Mouse (Mus musculus) liver, embryonic 14.5 days (tissue): ENCODE measurements at regions not wholly inside any gene's neighbourhood (a gene's known extent, or its start where the extent isn't known, plus 50 kb on each side); places are given as distances from the start of the nearest gene placed in this dataset.

ENCODE experiments used
- ATAC-seq: fragments of 200-750 bp; cut with Nextera tagmentation; 2 replicates; pipeline ENCODE4 v1.8.0; 2017; ENCODE audit warnings: moderate number of reproducible peaks, mild to moderate bottlenecking, moderate library complexity; ENCODE audit not compliant: insufficient read depth
- DNase-seq, 3 experiments: peaks; one replicate each; pipeline ENCODE4 v3.0.0-alpha.2; 2012 to 2013; ENCODE audit warnings: low read depth in 3 of 3, low spot score in 3 of 3
- H3K27ac ChIP-seq: fragments of 300-500 bp; sonication (generic); 2 replicates; pipeline ENCODE4 v1.5.1; 2014; ENCODE audit warnings: moderate library complexity, mild to moderate bottlenecking, control low read depth, inconsistent platforms
- H3K27me3 ChIP-seq: fragments of 300-500 bp; sonication (generic); 2 replicates; pipeline ENCODE4 v1.6.1; 2014; ENCODE audit warnings: mild to moderate bottlenecking, low read length, moderate library complexity; ENCODE audit not compliant: control insufficient read depth, insufficient read depth
- H3K36me3 ChIP-seq: fragments of 300-500 bp; sonication (generic); replicated peaks from 2 replicates; pipeline ENCODE4 v1.6.1; 2014; ENCODE audit warnings: low read depth; ENCODE audit not compliant: control insufficient read depth, insufficient read depth
- H3K4me1 ChIP-seq, 2 experiments: fragments of 200-500 bp in 1 of 2; fragments of 300-500 bp in 1 of 2; sonication (generic) in 1 of 2; replicated peaks; 2 replicates each; pipeline ENCODE4 v1.6.1; 2012 to 2014; ENCODE audit warnings: antibody characterized with exemption in 1 of 2, inconsistent platforms in 1 of 2, low read length in 1 of 2; ENCODE audit not compliant: control insufficient read depth in 2 of 2, insufficient read depth in 2 of 2
- H3K4me2 ChIP-seq: fragments of 300-500 bp; sonication (generic); 2 replicates; pipeline ENCODE4 v1.6.1; 2014; ENCODE audit warnings: low read depth, mild to moderate bottlenecking, control low read depth, moderate library complexity
- H3K4me3 ChIP-seq, 2 experiments: fragments of 200-500 bp in 1 of 2; fragments of 300-500 bp in 1 of 2; sonication (generic) in 1 of 2; 2 replicates each; pipeline ENCODE4 v1.5.1; 2012 to 2014; ENCODE audit warnings: low read depth in 2 of 2, low read length in 2 of 2, mild to moderate bottlenecking in 2 of 2, control low read depth in 1 of 2, inconsistent platforms in 1 of 2, moderate library complexity in 1 of 2; ENCODE audit not compliant: insufficient read depth in 1 of 2
- H3K9ac ChIP-seq: fragments of 300-500 bp; sonication (generic); replicated peaks from 2 replicates; pipeline ENCODE4 v1.6.1; 2014; ENCODE audit warnings: mild to moderate bottlenecking, control low read depth, moderate library complexity
- H3K9me3 ChIP-seq: fragments of 300-500 bp; sonication (generic); 2 replicates; pipeline ENCODE4 v1.6.1; 2016; ENCODE audit warnings: low read length, mixed read lengths; ENCODE audit not compliant: control insufficient read depth
- CTCF ChIP-seq: IDR thresholded peaks from 2 replicates; pipeline ENCODE4 v1.5.1; 2016; ENCODE audit warnings: antibody characterized with exemption, low read depth, control low read depth
- EP300 ChIP-seq: IDR thresholded peaks from 2 replicates; pipeline ENCODE4 v1.6.1; 2016; ENCODE audit warnings: antibody characterized with exemption, low read depth
- WGBS: fragments of 180-500 bp; shearing (Covaris S2); extraction: QIAGEN DNeasy Blood & Tissue Kit; methylation state at CpG from one replicate; pipeline ENCODE4 v1.1.7; 2014; ENCODE audit not compliant: insufficient replicate concordance; 5-methylcytosine and 5-hydroxymethylcytosine counted together

- ATAC-seq, result no peak
- TF ChIP-seq CTCF (no peak), EP300 (no peak)
Observed at GRCm38 (mm10) chr6:66168913-66169312, 216.5 kb downstream of the 4930544G11Rik start.

DNA sequence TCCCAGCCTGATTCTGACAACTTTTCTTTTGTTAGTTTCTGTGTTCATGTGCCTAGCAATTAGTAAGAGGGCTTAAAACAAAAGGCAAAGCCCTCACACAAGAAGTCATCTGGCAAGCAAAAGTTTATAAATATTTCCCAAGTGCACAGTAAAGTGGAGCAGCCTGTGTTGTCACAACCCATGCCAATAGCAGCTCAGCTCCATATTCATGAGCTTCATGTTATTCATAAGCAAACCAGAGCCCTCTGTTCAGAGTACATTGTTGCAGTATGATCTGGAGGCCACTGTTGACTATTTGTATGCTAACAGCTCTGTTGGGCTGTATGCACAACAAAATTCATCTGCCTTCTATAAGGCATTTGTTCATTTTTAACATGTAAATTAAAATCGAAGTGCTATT, 245.6 kb downstream of the 4930544G11Rik start:
- WGBS, result 57% methylated on average over 1 of the region's 1 CpGs

More at GRCm38 (mm10) chr6:66168913-66169312, 216.5 kb downstream of the 4930544G11Rik start:
- Histone ChIP-seq H3K9me3 (no peaks in the 10 kb centered on the region), H3K4me2 (no peak overlapping the region), H3K9ac (no peak overlapping the region), H3K4me3 (no peak overlapping the region), H3K4me1 (no peaks in the 10 kb centered on the region), H3K27ac (no peak overlapping the region), H3K36me3 (no peaks in the 10 kb centered on the region), H3K27me3 (no peaks in the 10 kb centered on the region)
- WGBS, result 52% methylated on average over 3 of the region's 3 CpGs
- no peak for DNase-seq

GRCm38 (mm10) chr6:66200136-66200790, 247.9 kb downstream of the 4930544G11Rik start:
- no peak for ATAC-seq
- TF ChIP-seq EP300 (no peak), CTCF (no peak)
- Histone ChIP-seq H3K36me3 (no peaks in the 10 kb centered on the region), H3K4me2 (no peak overlapping the region), H3K4me1 (no peaks in the 10 kb centered on the region), H3K27ac (no peak overlapping the region), H3K4me3 (no peak overlapping the region), H3K27me3 (no peaks in the 10 kb centered on the region), H3K9ac (no peak overlapping the region), H3K9me3 (no peaks in the 10 kb centered on the region)
- no peak for DNase-seq
- WGBS, result 25% methylated on average over 6 of the region's 6 CpGs

More for the DNA sequence above, 245.6 kb downstream of the 4930544G11Rik start:
- TF ChIP-seq EP300 (no peak), CTCF (no peak)
- no peak overlapping the region for H3K27ac ChIP-seq
- no peaks in the 10 kb centered on the region for H3K36me3 ChIP-seq
- no peaks in the 10 kb centered on the region for H3K4me1 ChIP-seq
- DNase-seq (no peak), ATAC-seq (no peak)
- no peak overlapping the region for H3K9ac ChIP-seq
- H3K4me3 ChIP-seq, result no peak overlapping the region
- H3K4me2 ChIP-seq, result no peak overlapping the region
- no peaks in the 10 kb centered on the region for H3K27me3 ChIP-seq
- H3K9me3 ChIP-seq, result no peaks in the 10 kb centered on the region

GRCm38 (mm10) chr6:66206197-66206925, 254.0 kb downstream of the 4930544G11Rik start:
- no peaks in the 10 kb centered on the region for H3K9me3 ChIP-seq
- 43% methylated on average over 5 of the region's 5 CpGs for WGBS
- H3K27me3 ChIP-seq, result no peaks in the 10 kb centered on the region
- H3K9ac ChIP-seq, result no peak overlapping the region
- H3K36me3 ChIP-seq, result no peaks in the 10 kb centered on the region
- no peaks in the 10 kb centered on the region for H3K4me1 ChIP-seq
- TF ChIP-seq CTCF, result no peak
- no peak for TF ChIP-seq EP300
- no peak overlapping the region for H3K27ac ChIP-seq
- ATAC-seq, result no peak
- H3K4me3 ChIP-seq, result no peak overlapping the region
- H3K4me2 ChIP-seq, result no peak overlapping the region
- DNase-seq, result no peak

DNA sequence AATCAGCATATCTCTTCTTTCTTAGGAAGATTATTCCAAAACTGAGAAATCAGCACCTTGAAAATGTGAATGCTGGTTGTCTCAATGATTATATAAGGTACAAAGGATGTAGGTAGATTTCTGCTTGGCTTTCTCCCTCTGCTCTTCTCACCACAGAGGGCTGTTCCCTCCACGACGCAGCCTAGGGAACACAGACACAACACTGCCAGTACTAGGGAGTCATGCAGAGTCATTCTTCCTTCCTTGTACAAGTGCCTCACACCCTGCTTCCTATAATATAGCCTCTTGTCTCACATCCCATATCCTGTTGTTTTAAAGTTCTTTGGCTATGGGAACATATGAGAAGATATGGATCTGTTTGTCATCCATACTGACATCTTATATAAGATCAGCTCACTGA, 265.1 kb downstream of the 4930544G11Rik start:
- ATAC-seq, result no peak
- no peak for TF ChIP-seq EP300
- TF ChIP-seq CTCF, result no peak

More for the DNA sequence above, 265.1 kb downstream of the 4930544G11Rik start:
- Histone ChIP-seq H3K9ac (no peak overlapping the region), H3K9me3 (no peaks in the 10 kb centered on the region), H3K4me2 (no peak overlapping the region), H3K27ac (no peak overlapping the region), H3K36me3 (no peaks in the 10 kb centered on the region), H3K4me1 (no peaks in the 10 kb centered on the region), H3K4me3 (no peak overlapping the region), H3K27me3 (no peaks in the 10 kb centered on the region)
- DNase-seq, result no peak
- WGBS, result 33% methylated on average over 2 of the region's 2 CpGs
